18 mouse cellular contexts compared by ENCODE assay signal in genomic region chr3:12077756-12078155, GRCm38 (mm10).
DNase-seq lines count a peak whose midpoint lies in the region; ATAC-seq lines count a peak whose summit lies in the region.
"Had no signal": no experiment of that assay in that cellular context is flagged by ENCODE, and none has a peak within 500 bp of the region (broad histone marks: within the 10 kb centered on the region; RNA-seq: fewer than 3 reads in every experiment).

No protein-coding gene starts in this region.

- H3K9me3 ChIP-seq in hindbrain, embryonic 11.5 days (ENCODE audit: control insufficient read depth, low read length), result no peaks in the 10 kb centered on the region
- H3K9me3 ChIP-seq in hindbrain, embryonic 16.5 days (ENCODE audit: control insufficient read depth, low read length), result no peaks in the 10 kb centered on the region
- H3K9me3 ChIP-seq in midbrain, embryonic 14.5 days (ENCODE audit: control insufficient read depth, low read length), result no peaks in the 10 kb centered on the region
- no peaks in the 10 kb centered on the region for H3K9me3 ChIP-seq in midbrain, embryonic 10.5 days (replicated peaks)
- no peaks in the 10 kb centered on the region for H3K9me3 ChIP-seq in limb, embryonic 13.5 days
- H3K9me3 ChIP-seq: embryonic facial prominence, embryonic 13.5 days; heart, embryonic 12.5 days; hindbrain, embryonic 13.5 days had no signal

- peak; percentile 2 for DNase-seq in embryo, embryonic 11 days
- no peak for DNase-seq in embryo, embryonic 10.5 days (ENCODE audit: low spot score)
- DNase-seq in hindbrain, embryonic 11.5 days (ENCODE audit: low spot score), result peak; percentile 1
- DNase-seq in midbrain, embryonic 14.5 days, result peak; percentile 10
- no peak for DNase-seq in midbrain, embryonic 10.5 days (ENCODE audit: low spot score)
- no peak for DNase-seq in heart, postnatal 4 days
- DNase-seq: adrenal gland, postnatal 10 days; cerebellum, adult 11-12 months; cerebellum, adult 9-11 months; gastrocnemius, adult 2 months; gastrocnemius, postnatal 25 days had no signal

- no peaks in the 10 kb centered on the region for H3K36me3 ChIP-seq in hindbrain, embryonic 11.5 days (ENCODE audit: control insufficient read depth, insufficient read depth, low read length)
- H3K36me3 ChIP-seq in hindbrain, embryonic 16.5 days (ENCODE audit: control insufficient read depth, insufficient read depth, low read length), result no peaks in the 10 kb centered on the region
- H3K36me3 ChIP-seq in midbrain, embryonic 14.5 days (ENCODE audit: control insufficient read depth, insufficient read depth, low read length), result no peaks in the 10 kb centered on the region
- H3K36me3 ChIP-seq in midbrain, embryonic 10.5 days, result no peaks in the 10 kb centered on the region
- no peaks in the 10 kb centered on the region for H3K36me3 ChIP-seq in limb, embryonic 13.5 days
- H3K36me3 ChIP-seq: embryonic facial prominence, embryonic 13.5 days; heart, embryonic 12.5 days; hindbrain, embryonic 13.5 days had no signal

- WGBS in hindbrain, embryonic 11.5 days, result 71% methylated on average over 2 of the region's 2 CpGs
- WGBS in hindbrain, embryonic 16.5 days, result 45% methylated on average over 2 of the region's 2 CpGs
- WGBS in midbrain, embryonic 14.5 days, result 64% methylated on average over 2 of the region's 2 CpGs
- WGBS in midbrain, embryonic 10.5 days, result 88% methylated on average over 2 of the region's 2 CpGs
- WGBS in limb, embryonic 13.5 days, result 34% methylated on average over 2 of the region's 2 CpGs

- no peak overlapping the region for H3K4me2 ChIP-seq in hindbrain, embryonic 11.5 days (replicated peaks; ENCODE audit: low read depth, low read length)
- no peak overlapping the region for H3K4me2 ChIP-seq in hindbrain, embryonic 16.5 days (ENCODE audit: low read length)
- H3K4me2 ChIP-seq in midbrain, embryonic 14.5 days (ENCODE audit: low read length), result no peak overlapping the region
- H3K4me2 ChIP-seq in limb, embryonic 13.5 days (replicated peaks), result no peak overlapping the region
- H3K4me2 ChIP-seq: embryonic facial prominence, embryonic 13.5 days; heart, embryonic 12.5 days; hindbrain, embryonic 13.5 days had no signal

- H3K4me1 ChIP-seq in hindbrain, embryonic 11.5 days (replicated peaks; ENCODE audit: control insufficient read depth, insufficient read depth, low read length), result no peaks in the 10 kb centered on the region
- no peaks in the 10 kb centered on the region for H3K4me1 ChIP-seq in hindbrain, embryonic 16.5 days (ENCODE audit: control insufficient read depth, insufficient read depth, low read depth, low read length)
- H3K4me1 ChIP-seq in midbrain, embryonic 14.5 days (ENCODE audit: control insufficient read depth, insufficient read depth, low read length), result no peaks in the 10 kb centered on the region
- H3K4me1 ChIP-seq in midbrain, embryonic 10.5 days, result no peaks in the 10 kb centered on the region
- H3K4me1 ChIP-seq in limb, embryonic 13.5 days, result no peaks in the 10 kb centered on the region
- H3K4me1 ChIP-seq: embryonic facial prominence, embryonic 13.5 days; heart, embryonic 12.5 days; hindbrain, embryonic 13.5 days had no signal

- no peaks in the 10 kb centered on the region for H3K27me3 ChIP-seq in hindbrain, embryonic 11.5 days (ENCODE audit: control insufficient read depth, insufficient read depth, low read length)
- H3K27me3 ChIP-seq in hindbrain, embryonic 16.5 days (replicated peaks; ENCODE audit: control insufficient read depth, insufficient read depth, low read length), result no peaks in the 10 kb centered on the region
- no peaks in the 10 kb centered on the region for H3K27me3 ChIP-seq in midbrain, embryonic 14.5 days (ENCODE audit: control insufficient read depth, insufficient read depth, low read length)
- no peaks in the 10 kb centered on the region for H3K27me3 ChIP-seq in midbrain, embryonic 10.5 days (ENCODE audit: low read depth, poor library complexity, severe bottlenecking)
- H3K27me3 ChIP-seq in limb, embryonic 13.5 days, result no peaks in the 10 kb centered on the region
- H3K27me3 ChIP-seq: embryonic facial prominence, embryonic 13.5 days; heart, embryonic 12.5 days; hindbrain, embryonic 13.5 days had no signal

- no peak overlapping the region for H3K9ac ChIP-seq in hindbrain, embryonic 11.5 days (ENCODE audit: low read depth, low read length)
- no peak overlapping the region for H3K9ac ChIP-seq in hindbrain, embryonic 16.5 days (ENCODE audit: low read depth, low read length)
- H3K9ac ChIP-seq in midbrain, embryonic 14.5 days (replicated peaks; ENCODE audit: low read length), result no peak overlapping the region
- no peak overlapping the region for H3K9ac ChIP-seq in limb, embryonic 13.5 days
- H3K9ac ChIP-seq: embryonic facial prominence, embryonic 13.5 days; heart, embryonic 12.5 days; hindbrain, embryonic 13.5 days had no signal

- ATAC-seq in hindbrain, embryonic 11.5 days (ENCODE audit: low FRiP score), result no peak
- ATAC-seq in hindbrain, embryonic 16.5 days, result no peak
- ATAC-seq in midbrain, embryonic 14.5 days (ENCODE audit: low FRiP score, low TSS enrichment), result no peak
- ATAC-seq in limb, embryonic 13.5 days (ENCODE audit: low FRiP score, low read depth), result peak; percentile 51; the same call in 1 of the 2 replicates
- ATAC-seq: forebrain, embryonic 16.5 days; intestine, embryonic 16.5 days had no signal

- H3K4me3 ChIP-seq in hindbrain, embryonic 11.5 days (ENCODE audit: low read depth, low read length), result no peak overlapping the region
- no peak overlapping the region for H3K4me3 ChIP-seq in hindbrain, embryonic 16.5 days (ENCODE audit: low read length)
- H3K4me3 ChIP-seq in midbrain, embryonic 14.5 days (replicated peaks; ENCODE audit: low read depth, low read length), result no peak overlapping the region
- no peak overlapping the region for H3K4me3 ChIP-seq in midbrain, embryonic 10.5 days
- H3K4me3 ChIP-seq in limb, embryonic 13.5 days, result no peak overlapping the region
- H3K4me3 ChIP-seq: embryonic facial prominence, embryonic 13.5 days; gastrocnemius, adult 2 months; heart, embryonic 12.5 days; hindbrain, embryonic 13.5 days had no signal

- no peak overlapping the region for H3K27ac ChIP-seq in hindbrain, embryonic 11.5 days (ENCODE audit: low read depth, low read length)
- no peak overlapping the region for H3K27ac ChIP-seq in hindbrain, embryonic 16.5 days (ENCODE audit: low read depth, low read length)
- no peak overlapping the region for H3K27ac ChIP-seq in midbrain, embryonic 14.5 days (replicated peaks; ENCODE audit: low read depth, low read length)
- no peak overlapping the region for H3K27ac ChIP-seq in midbrain, embryonic 10.5 days (replicated peaks)
- H3K27ac ChIP-seq in limb, embryonic 13.5 days, result no peak overlapping the region
- H3K27ac ChIP-seq: embryonic facial prominence, embryonic 13.5 days; gastrocnemius, adult 2 months; hindbrain, embryonic 13.5 days had no signal

Comparison
In these comparisons a context has a peak if more than half of its experiments do, and no peak if none do; other contexts are left out.
1. DNase-seq: peak in embryo, embryonic 11 days (single experiment), hindbrain, embryonic 11.5 days (single experiment) and midbrain, embryonic 14.5 days (single experiment); none in embryo, embryonic 10.5 days (single experiment), midbrain, embryonic 10.5 days (single experiment) and heart, postnatal 4 days (single experiment).